Mouse (Mus musculus) myocyte (in vitro differentiated cells): ENCODE results near the gene Sebox. TPM values are rescaled to one million over a fixed set of nuclear protein-coding genes. Genes with fewer than 3 reads are reported as not detected.
A peak's percentile ranks its signal among the peaks of the same experiment; 100 is the strongest.
"Not testable (repeated sequence)": the region's sequence is repeated elsewhere in the genome, so short reads cannot be mapped to it uniquely, and the experiment has no call there.

Experiments
- H3K27me3 ChIP-seq: one replicate; pipeline ENCODE4 v1.6.1; 2011; ENCODE audit not compliant: control insufficient read depth, insufficient read depth, insufficient read length
- H3K36me3 ChIP-seq: one replicate; pipeline ENCODE4 v1.6.1; 2011; ENCODE audit not compliant: control insufficient read depth, insufficient read depth
- H3K4me2 ChIP-seq: one replicate; pipeline ENCODE4 v1.6.1; 2011; ENCODE audit warnings: low read depth, control low read depth
- H3K4me3 ChIP-seq: one replicate; pipeline ENCODE4 v1.5.1; 2011; ENCODE audit warnings: mild to moderate bottlenecking, control low read depth, moderate library complexity
- H3K79me2 ChIP-seq: one replicate; pipeline ENCODE4 v1.6.1; 2011; ENCODE audit not compliant: control insufficient read depth, insufficient read depth
- H3ac ChIP-seq: one replicate; pipeline ENCODE4 v1.6.1; 2011; ENCODE audit not compliant: control insufficient read depth, insufficient read length
- CEBPB ChIP-seq: IDR thresholded peaks from 2 replicates; pipeline ENCODE4 v1.6.1; 2011; ENCODE audit warnings: mild to moderate bottlenecking, moderate library complexity; ENCODE audit not compliant: poor library complexity, insufficient read depth, severe bottlenecking
- E2F4 ChIP-seq: IDR thresholded peaks from one replicate; pipeline ENCODE4 v1.6.1; 2011; ENCODE audit warnings: mild to moderate bottlenecking, control low read depth, moderate library complexity; ENCODE audit not compliant: insufficient read depth
- MAX ChIP-seq: IDR thresholded peaks from one replicate; pipeline ENCODE4 v1.6.1; 2011; ENCODE audit warnings: low read depth, mild to moderate bottlenecking, control low read depth
- MYOD1 ChIP-seq, 3 experiments: IDR thresholded peaks; one replicate each; pipeline ENCODE4 v1.6.1; 2011; ENCODE audit warnings: control low read depth in 2 of 3, low read depth in 2 of 3, mild to moderate bottlenecking in 2 of 3, moderate library complexity in 1 of 3; ENCODE audit not compliant: insufficient read length in 2 of 3, control insufficient read depth in 1 of 3
- MYOG ChIP-seq, 3 experiments: IDR thresholded peaks; one replicate each; pipeline ENCODE4 v1.6.1; 2011; ENCODE audit warnings: control low read depth in 2 of 3, low read depth in 2 of 3, mild to moderate bottlenecking in 2 of 3; ENCODE audit not compliant: insufficient read length in 2 of 3, control insufficient read depth in 1 of 3, insufficient read depth in 1 of 3
- POLR2A ChIP-seq: IDR thresholded peaks from one replicate; pipeline ENCODE4 v1.6.1; 2011; ENCODE audit warnings: low read depth, mild to moderate bottlenecking, control low read depth, moderate library complexity; ENCODE audit not compliant: insufficient read length
- POLR2AphosphoS2 ChIP-seq: IDR thresholded peaks from one replicate; pipeline ENCODE4 v1.6.1; 2011; ENCODE audit warnings: low read depth, control low read depth; ENCODE audit not compliant: insufficient read length
- REST ChIP-seq: IDR thresholded peaks from one replicate; pipeline ENCODE4 v1.6.1; 2011; ENCODE audit warnings: mild to moderate bottlenecking, control low read depth, moderate library complexity; ENCODE audit not compliant: insufficient read depth, insufficient read length
- SRF ChIP-seq: IDR thresholded peaks from one replicate; pipeline ENCODE4 v1.6.1; 2011; ENCODE audit warnings: low read depth; ENCODE audit not compliant: control insufficient read depth, insufficient read length
- TCF12 ChIP-seq: IDR thresholded peaks from one replicate; pipeline ENCODE4 v1.6.1; 2011; ENCODE audit warnings: mild to moderate bottlenecking, control low read depth; ENCODE audit not compliant: poor library complexity, insufficient read depth, severe bottlenecking
- TCF3 ChIP-seq: IDR thresholded peaks from one replicate; pipeline ENCODE4 v1.6.1; 2011; ENCODE audit warnings: low read depth, control low read depth; ENCODE audit not compliant: insufficient read length
- USF1 ChIP-seq: IDR thresholded peaks from one replicate; pipeline ENCODE4 v1.6.1; 2011; ENCODE audit warnings: low read depth, mild to moderate bottlenecking, control low read depth, moderate library complexity
- polyA plus RNA-seq: library from polyadenylated mRNA; unstranded; fragments of >200 nt; fragmentation: generic; extraction: Trizol; gene quantifications from one replicate; pipeline ENCODE4 v1.2.1, GENCODE M21; 2012; ENCODE audit warnings: missing spikeins

Gene Sebox
- polyA plus RNA-seq, 1 experiment, result not detected

DNA sequence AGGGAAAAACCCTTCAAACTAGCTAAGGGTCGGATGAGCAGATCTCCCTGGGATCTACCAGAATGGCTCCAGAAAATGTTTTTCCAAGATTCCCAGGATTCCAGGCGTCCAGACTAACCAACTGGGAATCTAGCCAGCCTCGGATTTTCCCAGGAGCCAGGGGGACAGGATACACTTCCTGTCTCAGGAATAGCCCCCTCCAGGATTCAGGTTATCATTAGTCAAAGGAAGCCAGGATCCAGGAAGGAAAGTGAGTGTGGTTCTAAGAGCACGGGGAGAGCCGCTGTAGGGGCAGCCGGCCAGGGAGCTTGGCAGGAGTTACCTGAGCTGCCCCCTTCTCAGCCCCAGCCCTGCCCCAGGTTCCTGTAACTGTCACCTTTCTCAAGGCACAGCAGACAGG lies 27.8 kb downstream of the Sebox start:
- peaks cover 24% of the 10 kb centered on the region for H3K36me3 ChIP-seq
- H3K79me2 ChIP-seq, result peaks cover 52% of the 10 kb centered on the region
- no peak overlapping the region for H3K4me3 ChIP-seq
- H3K4me2 ChIP-seq, result no peak overlapping the region
- no peak for TF ChIP-seq REST
- no peak for TF ChIP-seq CEBPB
- TF ChIP-seq MYOD1 (IDR thresholded peaks at IDR 0.05; ENCODE audit: control insufficient read depth in 1 of 3, insufficient read length in 2 of 3, low read depth in 2 of 3), result no peak
- TF ChIP-seq POLR2AphosphoS2, result no peak
- no peak for TF ChIP-seq MAX
- TF ChIP-seq E2F4, result no peak
- no peak for TF ChIP-seq USF1
- TF ChIP-seq SRF, result no peak
- TF ChIP-seq POLR2A, result no peak
- TF ChIP-seq TCF12, result no peak
- no peak for TF ChIP-seq MYOG (IDR thresholded peaks at IDR 0.05; ENCODE audit: control insufficient read depth in 1 of 3, insufficient read depth in 1 of 3, insufficient read length in 2 of 3, low read depth in 2 of 3)
- no peak for TF ChIP-seq TCF3
- no peaks in the 10 kb centered on the region for H3K27me3 ChIP-seq
- H3ac ChIP-seq, result no peak overlapping the region

DNA sequence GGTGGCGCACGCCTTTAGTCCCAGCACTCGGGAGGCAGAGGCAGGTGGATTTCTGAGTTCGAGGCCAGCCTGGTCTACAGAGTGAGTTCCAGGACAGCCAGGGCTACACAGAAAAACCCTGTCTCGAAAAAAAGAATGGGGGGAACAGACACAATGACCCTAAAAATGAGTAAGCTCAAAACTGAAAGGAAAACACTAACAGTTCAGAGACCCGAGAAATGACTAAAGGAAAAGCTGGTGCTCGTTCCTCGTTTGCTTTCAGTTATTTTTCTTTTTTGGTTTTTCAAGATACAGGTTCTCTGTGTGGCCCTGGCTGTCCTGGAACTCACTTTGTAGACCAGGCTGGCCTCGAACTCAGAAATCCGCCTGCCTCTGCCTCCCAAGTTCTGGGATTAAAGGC lies 28.3 kb downstream of the Sebox start:
- not testable (repeated sequence) for H3K27me3 ChIP-seq, H3K4me2 ChIP-seq, H3ac ChIP-seq, H3K4me3 ChIP-seq
- peaks cover 19% of the 10 kb centered on the region for H3K36me3 ChIP-seq
- peaks cover 54% of the 10 kb centered on the region for H3K79me2 ChIP-seq

DNA sequence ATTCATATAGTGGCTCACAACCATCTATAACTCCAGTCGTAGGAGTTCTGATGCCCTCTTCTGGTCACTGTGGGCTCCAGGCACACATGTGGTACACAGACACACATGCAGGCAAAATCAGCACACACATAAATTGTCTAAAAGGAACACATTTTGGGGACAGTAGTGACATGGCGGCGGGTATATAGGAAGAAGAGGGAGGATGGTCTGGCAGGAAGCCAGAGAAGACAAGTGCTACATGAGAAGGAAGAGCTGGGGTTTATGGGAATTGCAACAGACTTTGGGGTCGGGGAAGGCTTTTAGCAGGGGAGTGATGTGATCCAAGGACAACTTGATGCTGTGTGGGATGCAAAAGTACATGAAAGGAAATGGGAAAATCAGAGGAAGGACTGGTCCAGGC lies 31.3 kb downstream of the Sebox start:
- Histone ChIP-seq H3ac (no peak overlapping the region), H3K36me3 (peaks cover 3% of the 10 kb centered on the region), H3K79me2 (peaks cover 84% of the 10 kb centered on the region), H3K4me3 (peak overlapping the region; percentile 96), H3K27me3 (no peaks in the 10 kb centered on the region), H3K4me2 (peak overlapping the region; percentile 71)
- TF ChIP-seq MAX, result no peak
- no peak for TF ChIP-seq SRF
- TF ChIP-seq POLR2AphosphoS2, result no peak
- no peak for TF ChIP-seq USF1
- no peak for TF ChIP-seq POLR2A
- TF ChIP-seq MYOG (IDR thresholded peaks at IDR 0.05; ENCODE audit: control insufficient read depth in 1 of 3, insufficient read depth in 1 of 3, insufficient read length in 2 of 3, low read depth in 2 of 3), result no peak
- TF ChIP-seq REST, result no peak

DNA sequence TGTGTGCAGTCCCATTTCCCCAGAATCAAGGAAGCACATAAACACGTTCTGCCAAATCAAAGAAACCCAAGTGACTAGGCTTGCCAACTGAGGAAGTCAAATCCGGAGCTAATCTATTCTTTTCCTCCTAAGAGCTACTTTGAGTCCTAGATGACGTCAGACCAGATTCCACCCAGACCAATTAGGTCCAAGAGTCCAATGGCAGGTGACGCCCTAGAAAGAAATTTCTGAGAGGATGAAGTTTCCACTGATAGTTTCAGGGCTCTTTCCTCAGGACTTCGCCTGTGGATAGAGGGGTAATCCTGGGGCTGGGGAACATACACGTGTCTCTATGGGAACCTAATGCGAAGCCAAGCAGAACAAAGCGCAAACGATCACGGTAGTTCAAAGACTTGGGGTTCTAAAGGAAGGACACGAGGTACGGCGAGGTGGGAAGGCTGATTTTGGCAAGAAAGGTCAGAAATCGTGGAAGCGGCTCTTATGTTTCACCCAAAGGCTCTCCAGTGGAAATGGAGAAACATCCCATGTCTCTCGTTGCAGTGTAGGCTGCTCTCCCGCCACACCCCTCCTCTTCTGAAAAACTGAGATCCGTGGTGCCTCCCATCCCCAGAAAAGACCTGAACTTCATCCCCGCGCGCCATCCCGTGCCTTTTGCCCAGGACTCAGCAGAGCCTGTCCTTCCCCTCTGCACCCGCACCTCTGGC lies 32.3 kb downstream of the Sebox start:
- H3K4me2 ChIP-seq, result peak overlapping the region; percentile 71
- peaks cover 10% of the 10 kb centered on the region for H3K36me3 ChIP-seq
- no peaks in the 10 kb centered on the region for H3K27me3 ChIP-seq
- H3K4me3 ChIP-seq, result peak overlapping the region; percentile 96
- TF ChIP-seq USF1 (peak; percentile 47), POLR2A (no peak), TCF3 (no peak), MYOG (IDR thresholded peaks at IDR 0.05; ENCODE audit: control insufficient read depth in 1 of 3, insufficient read depth in 1 of 3, insufficient read length in 2 of 3, low read depth in 2 of 3) (no peak)
- peaks cover 84% of the 10 kb centered on the region for H3K79me2 ChIP-seq
- H3ac ChIP-seq, result peak overlapping the region; percentile 59

DNA sequence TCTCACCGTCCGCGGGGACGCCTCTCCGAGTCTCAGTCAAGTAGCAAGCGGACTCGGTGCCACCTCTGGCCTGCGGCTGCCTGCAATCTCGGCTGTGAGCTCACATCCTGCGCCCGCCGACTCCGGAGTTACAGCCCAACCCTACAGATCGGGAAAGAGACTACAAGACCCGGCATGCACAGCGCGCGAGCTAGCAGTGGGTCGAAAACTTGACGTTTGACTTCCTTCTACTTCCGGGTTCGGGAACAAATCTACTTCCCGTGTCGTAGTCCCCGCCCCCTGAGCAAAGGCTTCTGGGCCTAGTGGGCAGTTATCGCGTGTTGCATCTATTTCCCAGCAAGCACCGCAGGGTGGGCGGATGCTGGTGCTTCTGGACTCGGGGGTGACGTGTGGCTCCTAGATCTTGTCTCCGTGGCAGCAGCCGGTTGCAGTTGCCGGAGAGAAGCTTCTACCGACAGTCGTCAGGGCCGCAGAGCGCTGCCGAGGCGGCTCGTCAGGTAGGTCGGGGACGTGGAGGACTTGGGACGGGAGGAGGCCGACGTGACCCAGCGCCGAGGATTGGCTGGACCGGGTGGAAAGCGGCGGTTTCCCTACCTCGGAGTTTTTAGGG lies 32.9 kb downstream of the Sebox start, which contains the start of the genes Tnfaip1 and Ift20:
Gene Tnfaip1 (minus strand): TSS at position 253 of the 610 bp plus-strand sequence.
Gene Ift20 (plus strand): TSS at position 282 of the 610 bp plus-strand sequence.
- no peaks in the 10 kb centered on the region for H3K27me3 ChIP-seq

More for the DNA sequence above, 32.9 kb downstream of the Sebox start, which contains the start of the genes Tnfaip1 and Ift20:
- Histone ChIP-seq H3K79me2 (peaks cover 78% of the 10 kb centered on the region), H3K36me3 (peaks cover 16% of the 10 kb centered on the region), H3K4me3 (peak within 1 kb of the TSS; percentile 96), H3K4me2 (peak within 1 kb of the TSS; percentile 90), H3ac (peak within 1 kb of the TSS; percentile 59)
- no peak for TF ChIP-seq CEBPB
- no peak for TF ChIP-seq TCF3
- peak; percentile 76 for TF ChIP-seq POLR2A
- peak; percentile 65 for TF ChIP-seq MAX
- TF ChIP-seq REST, result no peak
- TF ChIP-seq E2F4, result no peak
- no peak for TF ChIP-seq TCF12
- no peak for TF ChIP-seq USF1
- TF ChIP-seq MYOD1 (IDR thresholded peaks at IDR 0.05; ENCODE audit: control insufficient read depth in 1 of 3, insufficient read length in 2 of 3, low read depth in 2 of 3), result no peak
- no peak for TF ChIP-seq MYOG (IDR thresholded peaks at IDR 0.05; ENCODE audit: control insufficient read depth in 1 of 3, insufficient read depth in 1 of 3, insufficient read length in 2 of 3, low read depth in 2 of 3)
- TF ChIP-seq POLR2AphosphoS2, result peak; percentile 87
- TF ChIP-seq SRF, result peak; percentile 12
